Mouse (Mus musculus): ENCODE measurements around the gene Tmem53. TPM values are rescaled to one million over a fixed set of nuclear protein-coding genes. Genes with fewer than 3 reads are reported as not detected.

Tmem53 gene
- total and polyA plus RNA-seq, 3 experiments = 0.65 to 1.3 TPM; not detected in 1

DNA sequence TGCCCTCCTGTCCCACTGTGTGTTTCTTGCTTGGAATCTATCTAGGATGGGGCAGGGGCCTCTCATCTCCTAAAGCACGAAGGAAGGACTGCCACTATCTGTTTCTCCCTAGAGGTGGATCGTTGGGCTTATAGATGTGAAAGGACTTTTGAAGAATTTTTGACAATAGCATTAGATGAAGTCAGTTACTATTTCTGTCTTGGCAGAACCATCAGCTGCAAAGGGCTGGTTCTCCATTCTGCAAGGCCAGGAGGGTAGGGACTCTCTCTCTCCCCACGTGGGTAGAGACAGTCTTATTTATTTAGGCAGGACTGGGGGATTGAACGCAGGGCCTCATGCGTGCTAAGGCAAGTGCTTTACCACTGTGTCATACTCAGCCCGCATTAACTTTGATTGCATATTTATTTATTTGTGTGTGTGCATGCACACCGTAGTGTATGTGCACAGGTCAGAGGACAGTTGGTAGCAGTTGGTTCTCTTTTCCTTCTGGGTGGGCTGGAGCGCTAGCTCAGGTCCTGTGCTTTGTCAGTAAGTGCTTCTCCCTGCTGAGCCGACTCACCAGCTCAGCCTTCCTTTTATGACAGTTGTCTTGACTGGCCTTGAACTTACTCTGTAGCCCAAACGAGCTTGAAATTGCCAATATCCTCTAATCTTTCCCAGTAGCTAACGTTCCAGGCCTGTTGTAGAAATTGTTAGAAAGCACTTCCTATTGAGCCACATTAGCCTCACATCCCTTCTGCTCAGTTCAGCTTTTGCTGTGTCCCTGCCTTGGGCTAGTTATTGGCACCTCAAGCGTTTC, 1.7 kb downstream of the Tmem53 start:
- peaks cover 0 to 5% of the 10 kb centered on the region in 2 experiments; a peak in 2 of 4 replicates for H3K36me3 ChIP-seq (ENCODE audit: control insufficient read depth in 1 of 2, insufficient read depth in 2 of 2, low read length in 2 of 2)
- no peak for TF ChIP-seq TAL1 (IDR thresholded peaks at IDR 0.05; ENCODE audit: low read length)
- TF ChIP-seq TBP (IDR thresholded peaks at IDR 0.05; ENCODE audit: low read depth, low read length) = no peak
- TF ChIP-seq ELF1 (IDR thresholded peaks at IDR 0.05; ENCODE audit: low read depth, low read length) = no peak
- no peak for TF ChIP-seq GATA1 (IDR thresholded peaks at IDR 0.05; ENCODE audit: low read depth, low read length)
- TF ChIP-seq TCF12 (IDR thresholded peaks at IDR 0.05; ENCODE audit: low read depth, low read length) = no peak
- TF ChIP-seq ETS1 (IDR thresholded peaks at IDR 0.05; ENCODE audit: low read depth, low read length) = no peak
- TF ChIP-seq USF1 (IDR thresholded peaks at IDR 0.05; ENCODE audit: low read depth, low read length) = no peak
- no peak for TF ChIP-seq KAT2A (conservative IDR thresholded peaks at IDR 0.05; ENCODE audit: low read depth, low read length)
- H3K27me3 ChIP-seq (ENCODE audit: control insufficient read depth in 1 of 2, insufficient read depth in 2 of 2, low read length in 2 of 2) = peaks cover 0 to 4% of the 10 kb centered on the region in 2 experiments; a peak in 2 of 4 replicates
- no peaks in the 10 kb centered on the region for H3K9me3 ChIP-seq (replicated peaks; ENCODE audit: insufficient read depth, low read length)
- no peak overlapping the region for H3K27ac ChIP-seq (ENCODE audit: control insufficient read depth, low read depth, low read length)
- no peak for DNase-seq (ENCODE audit: low read depth, low spot score)
- no peak overlapping the region for H3K4me3 ChIP-seq (ENCODE audit: control insufficient read depth in 1 of 2, insufficient read depth in 1 of 2, low read depth in 2 of 2, low read length in 2 of 2)
- no peak overlapping the region for H3K9ac ChIP-seq (ENCODE audit: control insufficient read depth, low read depth, low read length, poor library complexity, severe bottlenecking)
- no peaks in the 10 kb centered on the region for H3K79me2 ChIP-seq (ENCODE audit: control insufficient read depth, insufficient read depth, low read length, poor library complexity)
- peaks cover 0 to 8% of the 10 kb centered on the region in 2 experiments; a peak in 1 of 4 replicates for H3K4me1 ChIP-seq (ENCODE audit: control insufficient read depth in 1 of 2, insufficient read depth in 2 of 2, low read length in 2 of 2)

DNA sequence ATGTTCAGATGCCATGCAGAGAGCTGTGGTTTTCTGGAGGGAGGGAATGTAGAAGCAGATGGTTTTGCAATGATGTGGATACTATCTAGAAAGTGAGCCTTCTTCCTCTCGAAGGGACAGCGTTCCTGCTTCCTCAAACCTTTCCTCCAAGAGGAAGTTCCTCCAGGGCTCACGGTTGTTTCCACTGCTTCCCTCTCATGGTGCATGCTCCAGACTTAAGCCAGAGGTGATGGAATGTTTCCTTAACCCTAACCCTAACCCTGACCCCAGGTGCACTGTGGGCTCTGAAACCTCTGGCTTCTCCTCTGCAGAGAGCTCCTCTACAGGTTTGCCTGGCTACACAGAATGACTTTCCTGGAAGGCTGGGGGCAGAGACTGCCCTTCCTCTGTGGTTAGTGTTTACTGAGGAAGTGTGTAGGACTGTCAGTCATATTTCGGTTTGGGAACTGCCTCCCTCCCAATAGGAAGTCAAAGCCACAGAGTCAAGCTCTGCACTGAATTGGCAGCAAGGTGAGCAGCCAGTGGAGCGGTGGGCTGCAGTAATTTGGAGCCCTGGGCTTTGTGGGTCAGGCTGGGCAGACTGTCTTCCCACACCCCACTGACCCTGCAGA, 2.4 kb downstream of the Tmem53 start:
- Histone ChIP-seq H3K9ac (ENCODE audit: control insufficient read depth, low read depth, low read length, poor library complexity, severe bottlenecking) (no peak overlapping the region), H3K4me3 (ENCODE audit: control insufficient read depth in 1 of 2, insufficient read depth in 1 of 2, low read depth in 2 of 2, low read length in 2 of 2) (no peak overlapping the region), H3K27ac (ENCODE audit: control insufficient read depth, low read depth, low read length) (no peak overlapping the region), H3K4me1 (ENCODE audit: control insufficient read depth in 1 of 2, insufficient read depth in 2 of 2, low read length in 2 of 2) (peaks cover 0 to 8% of the 10 kb centered on the region in 2 experiments; a peak in 1 of 4 replicates), H3K79me2 (ENCODE audit: control insufficient read depth, insufficient read depth, low read length, poor library complexity) (no peaks in the 10 kb centered on the region), H3K27me3 (ENCODE audit: control insufficient read depth in 1 of 2, insufficient read depth in 2 of 2, low read length in 2 of 2) (peaks cover 0 to 4% of the 10 kb centered on the region in 2 experiments; a peak in 2 of 4 replicates), H3K9me3 (replicated peaks; ENCODE audit: insufficient read depth, low read length) (no peaks in the 10 kb centered on the region), H3K36me3 (ENCODE audit: control insufficient read depth in 1 of 2, insufficient read depth in 2 of 2, low read length in 2 of 2) (peaks cover 0 to 5% of the 10 kb centered on the region in 2 experiments; a peak in 2 of 4 replicates)
- TF ChIP-seq EP300 (IDR thresholded peaks at IDR 0.05; ENCODE audit: low read depth in 1 of 2, low read length in 2 of 2) (no peak), MXI1 (IDR thresholded peaks at IDR 0.05; ENCODE audit: low read depth, low read length) (no peak), ZNF384 (IDR thresholded peaks at IDR 0.05; ENCODE audit: low read depth, low read length) (no peak), SMC3 (IDR thresholded peaks at IDR 0.05; ENCODE audit: low read depth, low read length) (no peak), MEF2A (IDR thresholded peaks at IDR 0.05; ENCODE audit: extremely low read depth, insufficient replicate concordance, low read depth, low read length, poor library complexity, severe bottlenecking) (no peak), ELF1 (IDR thresholded peaks at IDR 0.05; ENCODE audit: low read depth, low read length) (no peak), RAD21 (IDR thresholded peaks at IDR 0.05; ENCODE audit: low read depth, low read length) (no peak), MAZ (IDR thresholded peaks at IDR 0.05; ENCODE audit: low read depth, low read length) (no peak), CHD1 (IDR thresholded peaks at IDR 0.05; ENCODE audit: low read depth, low read length) (no peak), CTCF (IDR thresholded peaks at IDR 0.05 in 2 of 3, conservative IDR thresholded peaks at IDR 0.05 in 1 of 3; ENCODE audit: control insufficient read depth in 1 of 3, insufficient read depth in 1 of 3, low read depth in 2 of 3, low read length in 3 of 3, poor library complexity in 1 of 3, severe bottlenecking in 1 of 3) (no peak), E2F4 (IDR thresholded peaks at IDR 0.05; ENCODE audit: borderline replicate concordance, low read depth, low read length) (no peak), BHLHE40 (IDR thresholded peaks at IDR 0.05; ENCODE audit: borderline replicate concordance, low read depth, low read length) (no peak), POLR2AphosphoS2 (IDR thresholded peaks at IDR 0.05; ENCODE audit: low read length) (no peak), MYC (IDR thresholded peaks at IDR 0.05; ENCODE audit: low read depth, low read length) (no peak)
- peak; percentile 26 for DNase-seq (ENCODE audit: low read depth, low spot score)
